Mouse (Mus musculus): ENCODE measurements around the gene Myt1l. TPM values are rescaled to one million over a fixed set of nuclear protein-coding genes. Genes with fewer than 3 reads are reported as not detected.

The Myt1l gene
- polyA plus RNA-seq, 1 experiment from 2014 or later, result 0.43 TPM

DNA sequence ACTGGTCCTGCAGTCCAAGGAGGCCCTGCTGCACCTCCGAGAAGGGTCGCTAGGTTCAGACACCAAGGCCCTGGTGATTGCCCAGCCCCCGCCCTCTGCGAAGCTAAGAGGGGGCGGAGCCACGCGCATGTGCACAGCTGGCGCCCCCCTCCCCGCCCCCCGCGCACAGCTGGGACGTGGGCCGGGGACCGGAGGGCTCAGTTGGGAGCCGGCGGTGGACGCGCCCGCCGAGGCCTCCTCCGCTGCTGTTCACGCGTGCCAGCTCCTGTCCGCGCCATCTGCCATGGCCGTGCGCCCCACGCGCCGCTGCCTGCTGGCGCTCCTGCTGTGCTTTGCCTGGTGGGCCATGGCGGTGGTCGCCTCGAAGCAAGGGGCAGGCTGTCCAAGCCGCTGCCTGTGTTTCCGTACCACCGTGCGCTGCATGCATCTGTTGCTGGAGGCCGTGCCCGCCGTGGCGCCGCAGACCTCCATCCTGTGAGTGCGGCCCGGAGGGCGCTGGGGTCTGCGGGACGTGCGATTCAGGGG, 409.7 kb downstream of the Myt1l start:
- H3K9me3 ChIP-seq (ENCODE audit: control insufficient read depth, low read length), result no peaks in the 10 kb centered on the region
- under 1% methylated on average over 40 of the region's 49 CpGs for WGBS
- no peaks in the 10 kb centered on the region for H3K36me3 ChIP-seq (ENCODE audit: control insufficient read depth, insufficient read depth, low read length)
- H3K9ac ChIP-seq (ENCODE audit: low read length), result peak overlapping the region; percentile 95
- no peaks in the 10 kb centered on the region for H3K27me3 ChIP-seq (ENCODE audit: control insufficient read depth, insufficient read depth, low read length)
- H3K4me3 ChIP-seq (ENCODE audit: control insufficient read depth in 1 of 2, insufficient read depth in 1 of 2, low read depth in 1 of 2, low read length in 2 of 2), result peak overlapping the region; percentile 61 to 87
- peak overlapping the region; percentile 73 for H3K4me2 ChIP-seq (ENCODE audit: low read length)
- peak overlapping the region; percentile 60 to 91 for H3K27ac ChIP-seq (replicated peaks in 1 of 2; ENCODE audit: control insufficient read depth in 1 of 2, insufficient read depth in 1 of 2, low read depth in 2 of 2, low read length in 2 of 2)
- ATAC-seq (ENCODE audit: insufficient number of reproducible peaks, insufficient read depth, low FRiP score, low read depth), result peak; percentile 83
- peaks cover 26 to 36% of the 10 kb centered on the region in 2 experiments for H3K4me1 ChIP-seq (ENCODE audit: control insufficient read depth in 2 of 2, insufficient read depth in 2 of 2, low read length in 2 of 2)

DNA sequence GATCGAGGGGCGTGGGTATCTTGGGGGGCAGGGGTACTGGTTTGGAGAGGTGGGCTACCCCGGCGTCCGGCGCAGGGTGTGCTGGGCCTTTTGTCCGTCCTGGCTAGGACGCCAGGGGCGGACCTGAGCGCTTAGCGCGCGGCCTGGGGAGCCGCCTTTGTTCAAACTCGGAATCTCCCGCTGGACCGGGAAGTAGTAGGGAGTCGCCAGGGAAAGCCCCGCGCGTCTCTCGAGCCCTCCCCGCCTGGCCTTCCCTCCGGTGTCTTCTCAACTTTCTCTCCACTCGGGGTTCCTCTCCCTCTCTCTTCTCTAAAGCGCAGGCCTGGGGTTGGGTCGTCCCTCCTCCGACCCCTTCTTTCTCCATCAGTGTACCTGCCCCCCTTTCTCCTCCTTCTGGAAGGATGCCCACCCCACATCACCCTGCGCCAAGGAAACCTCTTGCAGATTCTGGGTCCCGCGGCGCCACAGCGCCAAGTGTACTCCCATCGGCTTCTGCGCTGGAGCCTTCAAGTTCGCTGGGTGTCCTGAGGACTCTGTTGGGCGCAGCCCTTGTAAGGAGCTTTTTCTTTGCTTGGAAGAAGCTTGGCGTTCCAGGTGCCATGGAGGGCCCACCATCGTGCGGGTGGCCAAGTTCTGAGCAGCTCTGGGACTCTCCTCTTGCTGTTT, 410.3 kb downstream of the Myt1l start:
- WGBS, result under 1% methylated on average over 36 of the region's 40 CpGs
- peak; percentile 57 for ATAC-seq (ENCODE audit: insufficient number of reproducible peaks, insufficient read depth, low FRiP score, low read depth)
- Histone ChIP-seq H3K27ac (replicated peaks in 1 of 2; ENCODE audit: control insufficient read depth in 1 of 2, insufficient read depth in 1 of 2, low read depth in 2 of 2, low read length in 2 of 2) (peak overlapping the region; percentile 60 to 91), H3K4me1 (ENCODE audit: control insufficient read depth in 2 of 2, insufficient read depth in 2 of 2, low read length in 2 of 2) (peaks cover 26 to 36% of the 10 kb centered on the region in 2 experiments), H3K4me2 (ENCODE audit: low read length) (peak overlapping the region; percentile 73), H3K36me3 (ENCODE audit: control insufficient read depth, insufficient read depth, low read length) (no peaks in the 10 kb centered on the region), H3K4me3 (ENCODE audit: control insufficient read depth in 1 of 2, insufficient read depth in 1 of 2, low read depth in 1 of 2, low read length in 2 of 2) (peak overlapping the region; percentile 61 to 87), H3K9me3 (ENCODE audit: control insufficient read depth, low read length) (no peaks in the 10 kb centered on the region), H3K9ac (ENCODE audit: low read length) (peak overlapping the region; percentile 95), H3K27me3 (ENCODE audit: control insufficient read depth, insufficient read depth, low read length) (no peaks in the 10 kb centered on the region)

- H3K4me1 ChIP-seq (ENCODE audit: control insufficient read depth in 2 of 2, insufficient read depth in 2 of 2, low read length in 2 of 2), result peaks cover 27 to 41% of the 10 kb centered on the region in 2 experiments
- H3K9me3 ChIP-seq (ENCODE audit: control insufficient read depth, low read length), result no peaks in the 10 kb centered on the region
- H3K36me3 ChIP-seq (ENCODE audit: control insufficient read depth, insufficient read depth, low read length), result no peaks in the 10 kb centered on the region
- peak overlapping the region; percentile 73 for H3K4me2 ChIP-seq (ENCODE audit: low read length)
- 20% methylated on average over 8 of the region's 8 CpGs for WGBS
- peak overlapping the region; percentile 61 to 87 for H3K4me3 ChIP-seq (ENCODE audit: control insufficient read depth in 1 of 2, insufficient read depth in 1 of 2, low read depth in 1 of 2, low read length in 2 of 2)
- H3K9ac ChIP-seq (ENCODE audit: low read length), result peak overlapping the region; percentile 95
- peak overlapping the region; percentile 60 to 91 for H3K27ac ChIP-seq (replicated peaks in 1 of 2; ENCODE audit: control insufficient read depth in 1 of 2, insufficient read depth in 1 of 2, low read depth in 2 of 2, low read length in 2 of 2)
- ATAC-seq (ENCODE audit: insufficient number of reproducible peaks, insufficient read depth, low FRiP score, low read depth), result no peak
- no peaks in the 10 kb centered on the region for H3K27me3 ChIP-seq (ENCODE audit: control insufficient read depth, insufficient read depth, low read length)
These were observed 411.1 kb downstream of the Myt1l start for GRCm38 (mm10) chr12:29939261-29939671.

DNA sequence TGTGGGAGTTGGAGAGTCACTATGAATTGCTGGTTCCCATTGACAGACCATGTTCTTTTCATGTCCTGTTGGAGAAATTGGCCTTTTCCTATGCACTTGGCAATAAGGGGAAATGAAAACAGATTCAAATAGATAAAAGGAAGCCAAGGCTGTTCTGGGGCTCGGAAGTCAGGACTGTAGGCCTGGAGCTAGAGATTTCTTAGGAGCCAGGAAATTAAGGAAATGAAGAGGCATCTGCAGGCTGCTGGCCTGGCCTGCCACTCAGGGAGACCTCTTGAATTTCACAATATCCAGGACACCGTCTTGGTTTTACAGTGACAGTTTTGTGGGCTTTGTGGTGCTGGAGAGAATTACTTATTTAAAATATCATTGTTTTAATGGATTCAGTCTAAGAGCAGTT, 414.3 kb downstream of the Myt1l start:
- peaks cover 33 to 54% of the 10 kb centered on the region in 2 experiments for H3K4me1 ChIP-seq (ENCODE audit: control insufficient read depth in 2 of 2, insufficient read depth in 2 of 2, low read length in 2 of 2)

GRCm38 (mm10) chr12:29944650-29945049, 416.5 kb downstream of the Myt1l start:
- no peaks in the 10 kb centered on the region for H3K9me3 ChIP-seq (ENCODE audit: control insufficient read depth, low read length)
- 0 out of 2 replicates have a peak, but pooled peaks cover 5% of the 10 kb centered on the region for H3K36me3 ChIP-seq (ENCODE audit: control insufficient read depth, insufficient read depth, low read length)
- H3K9ac ChIP-seq (ENCODE audit: low read length), result no peak overlapping the region
- no peak overlapping the region for H3K4me2 ChIP-seq (ENCODE audit: low read length)
- no peak for ATAC-seq (ENCODE audit: insufficient number of reproducible peaks, insufficient read depth, low FRiP score, low read depth)
- H3K4me3 ChIP-seq (ENCODE audit: control insufficient read depth in 1 of 2, insufficient read depth in 1 of 2, low read depth in 1 of 2, low read length in 2 of 2), result no peak overlapping the region
- H3K27me3 ChIP-seq (ENCODE audit: control insufficient read depth, insufficient read depth, low read length), result no peaks in the 10 kb centered on the region
- H3K4me1 ChIP-seq (ENCODE audit: control insufficient read depth in 2 of 2, insufficient read depth in 2 of 2, low read length in 2 of 2), result peaks cover 33 to 62% of the 10 kb centered on the region in 2 experiments
- no peak overlapping the region for H3K27ac ChIP-seq (replicated peaks in 1 of 2; ENCODE audit: control insufficient read depth in 1 of 2, insufficient read depth in 1 of 2, low read depth in 2 of 2, low read length in 2 of 2)
- WGBS, result 72% methylated on average over 3 of the region's 3 CpGs

More for the DNA sequence above, 414.3 kb downstream of the Myt1l start:
- Histone ChIP-seq H3K27ac (replicated peaks in 1 of 2; ENCODE audit: control insufficient read depth in 1 of 2, insufficient read depth in 1 of 2, low read depth in 2 of 2, low read length in 2 of 2) (no peak overlapping the region; a peak in 1 of 4 replicates), H3K9me3 (ENCODE audit: control insufficient read depth, low read length) (no peaks in the 10 kb centered on the region), H3K9ac (ENCODE audit: low read length) (no peak overlapping the region), H3K4me2 (ENCODE audit: low read length) (no peak overlapping the region), H3K36me3 (ENCODE audit: control insufficient read depth, insufficient read depth, low read length) (no peaks in the 10 kb centered on the region), H3K27me3 (ENCODE audit: control insufficient read depth, insufficient read depth, low read length) (no peaks in the 10 kb centered on the region), H3K4me3 (ENCODE audit: control insufficient read depth in 1 of 2, insufficient read depth in 1 of 2, low read depth in 1 of 2, low read length in 2 of 2) (no peak overlapping the region)
- ATAC-seq (ENCODE audit: insufficient number of reproducible peaks, insufficient read depth, low FRiP score, low read depth), result no peak
- 68% methylated on average over 2 of the region's 2 CpGs for WGBS

GRCm38 (mm10) chr12:29945182-29945743, 417.1 kb downstream of the Myt1l start:
- no peaks in the 10 kb centered on the region for H3K27me3 ChIP-seq (ENCODE audit: control insufficient read depth, insufficient read depth, low read length)
- no peak overlapping the region for H3K4me2 ChIP-seq (ENCODE audit: low read length)
- 73% methylated on average over 6 of the region's 6 CpGs for WGBS
- no peak overlapping the region for H3K27ac ChIP-seq (replicated peaks in 1 of 2; ENCODE audit: control insufficient read depth in 1 of 2, insufficient read depth in 1 of 2, low read depth in 2 of 2, low read length in 2 of 2)
- 0 out of 2 replicates have a peak, but pooled peaks cover 5% of the 10 kb centered on the region for H3K36me3 ChIP-seq (ENCODE audit: control insufficient read depth, insufficient read depth, low read length)
- H3K4me1 ChIP-seq (ENCODE audit: control insufficient read depth in 2 of 2, insufficient read depth in 2 of 2, low read length in 2 of 2), result peaks cover 33 to 55% of the 10 kb centered on the region in 2 experiments
- no peak overlapping the region for H3K9ac ChIP-seq (ENCODE audit: low read length)
- no peaks in the 10 kb centered on the region for H3K9me3 ChIP-seq (ENCODE audit: control insufficient read depth, low read length)
- no peak overlapping the region for H3K4me3 ChIP-seq (ENCODE audit: control insufficient read depth in 1 of 2, insufficient read depth in 1 of 2, low read depth in 1 of 2, low read length in 2 of 2)
- no peak for ATAC-seq (ENCODE audit: insufficient number of reproducible peaks, insufficient read depth, low FRiP score, low read depth)

- H3K4me2 ChIP-seq (ENCODE audit: low read length), result 0 out of 2 replicates have a peak overlapping the region, but pooled peaks have one; percentile 18
- no peaks in the 10 kb centered on the region for H3K27me3 ChIP-seq (ENCODE audit: control insufficient read depth, insufficient read depth, low read length)
- H3K4me3 ChIP-seq (ENCODE audit: control insufficient read depth in 1 of 2, insufficient read depth in 1 of 2, low read depth in 1 of 2, low read length in 2 of 2), result no peak overlapping the region
- ATAC-seq (ENCODE audit: insufficient number of reproducible peaks, insufficient read depth, low FRiP score, low read depth), result no peak
- H3K9me3 ChIP-seq (ENCODE audit: control insufficient read depth, low read length), result no peaks in the 10 kb centered on the region
- 0 out of 2 replicates have a peak, but pooled peaks cover 5% of the 10 kb centered on the region for H3K36me3 ChIP-seq (ENCODE audit: control insufficient read depth, insufficient read depth, low read length)
- peak overlapping the region; percentile 66 to 81 for H3K27ac ChIP-seq (replicated peaks in 1 of 2; ENCODE audit: control insufficient read depth in 1 of 2, insufficient read depth in 1 of 2, low read depth in 2 of 2, low read length in 2 of 2)
- WGBS, result 58% methylated on average over 6 of the region's 6 CpGs
- no peak overlapping the region for H3K9ac ChIP-seq (ENCODE audit: low read length)
- H3K4me1 ChIP-seq (ENCODE audit: control insufficient read depth in 2 of 2, insufficient read depth in 2 of 2, low read length in 2 of 2), result peaks cover 37 to 49% of the 10 kb centered on the region in 2 experiments
These were observed 422.9 kb downstream of the Myt1l start for GRCm38 (mm10) chr12:29951043-29951442.

All from heart, embryonic 14.5 days (tissue).